Mouse (Mus musculus): ENCODE data around the gene Sgms2. TPM values are rescaled to one million over a fixed set of nuclear protein-coding genes. Genes with fewer than 3 reads are reported as not detected.
"Not testable (repeated sequence)": the region's sequence is repeated elsewhere in the genome, so short reads cannot be mapped to it uniquely, and the experiment has no call there.

Sgms2 gene
- total and polyA plus RNA-seq, 3 experiments, result not detected

- TF ChIP-seq RCOR1 (IDR thresholded peaks at IDR 0.05; ENCODE audit: low read depth, low read length) (no peak), CHD2 (IDR thresholded peaks at IDR 0.05; ENCODE audit: low read length) (no peak), EP300 (IDR thresholded peaks at IDR 0.05; ENCODE audit: low read depth in 1 of 2, low read length in 2 of 2) (no peak), ZNF384 (IDR thresholded peaks at IDR 0.05; ENCODE audit: low read depth, low read length) (no peak), POLR2A (IDR thresholded peaks at IDR 0.05; ENCODE audit: control insufficient read depth in 1 of 2, insufficient read depth in 1 of 2, low read depth in 1 of 2, low read length in 2 of 2, poor library complexity in 1 of 2) (no peak)
- Histone ChIP-seq H3K9ac (ENCODE audit: control insufficient read depth, low read depth, low read length, poor library complexity, severe bottlenecking) (no peak overlapping the region), H3K79me2 (ENCODE audit: control insufficient read depth, insufficient read depth, low read length, poor library complexity) (no peaks in the 10 kb centered on the region), H3K9me3 (replicated peaks; ENCODE audit: insufficient read depth, low read length) (no peaks in the 10 kb centered on the region), H3K27ac (ENCODE audit: control insufficient read depth, low read depth, low read length) (no peak overlapping the region), H3K36me3 (ENCODE audit: control insufficient read depth in 1 of 2, insufficient read depth in 2 of 2, low read length in 2 of 2) (no peaks in the 10 kb centered on the region), H3K4me1 (ENCODE audit: control insufficient read depth in 1 of 2, insufficient read depth in 2 of 2, low read length in 2 of 2) (no peaks in the 10 kb centered on the region), H3K27me3 (ENCODE audit: control insufficient read depth in 1 of 2, insufficient read depth in 2 of 2, low read length in 2 of 2) (no peaks in the 10 kb centered on the region), H3K4me3 (ENCODE audit: control insufficient read depth in 1 of 2, insufficient read depth in 1 of 2, low read depth in 2 of 2, low read length in 2 of 2) (no peak overlapping the region)
- DNase-seq (ENCODE audit: low read depth, low spot score), result no peak
Observed at GRCm38 (mm10) chr3:131339280-131339679, 151.9 kb downstream of the Sgms2 start.

GRCm38 (mm10) chr3:131337749-131338148 is 153.5 kb downstream of the Sgms2 start:
- H3K9me3 ChIP-seq (replicated peaks; ENCODE audit: insufficient read depth, low read length), result not testable (repeated sequence)

GRCm38 (mm10) chr3:131336629-131337028 is 154.6 kb downstream of the Sgms2 start:
- TF ChIP-seq POLR2AphosphoS2 (IDR thresholded peaks at IDR 0.05; ENCODE audit: low read length), result no peak
- no peak for TF ChIP-seq MEF2A (IDR thresholded peaks at IDR 0.05; ENCODE audit: extremely low read depth, insufficient replicate concordance, low read depth, low read length, poor library complexity, severe bottlenecking)
- TF ChIP-seq E2F4 (IDR thresholded peaks at IDR 0.05; ENCODE audit: borderline replicate concordance, low read depth, low read length), result no peak
- TF ChIP-seq JUND (IDR thresholded peaks at IDR 0.05; ENCODE audit: low read depth, low read length), result no peak
- no peak for TF ChIP-seq POLR2A (IDR thresholded peaks at IDR 0.05; ENCODE audit: control insufficient read depth in 1 of 2, insufficient read depth in 1 of 2, low read depth in 1 of 2, low read length in 2 of 2, poor library complexity in 1 of 2)
- TF ChIP-seq MAZ (IDR thresholded peaks at IDR 0.05; ENCODE audit: low read depth, low read length), result no peak
- no peak for TF ChIP-seq CHD1 (IDR thresholded peaks at IDR 0.05; ENCODE audit: low read depth, low read length)
- no peak for TF ChIP-seq RCOR1 (IDR thresholded peaks at IDR 0.05; ENCODE audit: low read depth, low read length)
- no peak for TF ChIP-seq USF2 (IDR thresholded peaks at IDR 0.05; ENCODE audit: borderline replicate concordance in 1 of 2, insufficient read depth in 1 of 2, low read depth in 1 of 2, low read length in 2 of 2)
- H3K79me2 ChIP-seq (ENCODE audit: control insufficient read depth, insufficient read depth, low read length, poor library complexity), result no peaks in the 10 kb centered on the region

More at GRCm38 (mm10) chr3:131337749-131338148, 153.5 kb downstream of the Sgms2 start:
- not testable (repeated sequence) for H3K79me2 ChIP-seq (ENCODE audit: control insufficient read depth, insufficient read depth, low read length, poor library complexity); H3K27ac ChIP-seq (ENCODE audit: control insufficient read depth, low read depth, low read length); H3K9ac ChIP-seq (ENCODE audit: control insufficient read depth, low read depth, low read length, poor library complexity, severe bottlenecking); DNase-seq (ENCODE audit: low read depth, low spot score); H3K36me3 ChIP-seq (ENCODE audit: control insufficient read depth in 1 of 2, insufficient read depth in 2 of 2, low read length in 2 of 2); H3K4me1 ChIP-seq (ENCODE audit: control insufficient read depth in 1 of 2, insufficient read depth in 2 of 2, low read length in 2 of 2); H3K4me3 ChIP-seq (ENCODE audit: control insufficient read depth in 1 of 2, insufficient read depth in 1 of 2, low read depth in 2 of 2, low read length in 2 of 2); H3K27me3 ChIP-seq (ENCODE audit: control insufficient read depth in 1 of 2, insufficient read depth in 2 of 2, low read length in 2 of 2)

More at GRCm38 (mm10) chr3:131336629-131337028, 154.6 kb downstream of the Sgms2 start:
- Histone ChIP-seq H3K4me1 (ENCODE audit: control insufficient read depth in 1 of 2, insufficient read depth in 2 of 2, low read length in 2 of 2) (no peaks in the 10 kb centered on the region), H3K36me3 (ENCODE audit: control insufficient read depth in 1 of 2, insufficient read depth in 2 of 2, low read length in 2 of 2) (no peaks in the 10 kb centered on the region), H3K27ac (ENCODE audit: control insufficient read depth, low read depth, low read length) (no peak overlapping the region), H3K27me3 (ENCODE audit: control insufficient read depth in 1 of 2, insufficient read depth in 2 of 2, low read length in 2 of 2) (no peaks in the 10 kb centered on the region), H3K9me3 (replicated peaks; ENCODE audit: insufficient read depth, low read length) (no peaks in the 10 kb centered on the region), H3K9ac (ENCODE audit: control insufficient read depth, low read depth, low read length, poor library complexity, severe bottlenecking) (no peak overlapping the region), H3K4me3 (ENCODE audit: control insufficient read depth in 1 of 2, insufficient read depth in 1 of 2, low read depth in 2 of 2, low read length in 2 of 2) (no peak overlapping the region)
- no peak for DNase-seq (ENCODE audit: low read depth, low spot score)
